Mouse (Mus musculus) cerebellum, adult 2 months (tissue): ENCODE data around the gene Traf7.

Source experiments
- CTCF ChIP-seq: fragments of 200-500 bp; IDR thresholded peaks from 2 replicates; pipeline ENCODE4 v1.5.1; 2011; ENCODE audit warnings: low read depth, mild to moderate bottlenecking, control low read depth, low read length, moderate library complexity, borderline replicate concordance; ENCODE audit not compliant: insufficient read depth
- POLR2A ChIP-seq: fragments of 200-500 bp; IDR thresholded peaks from 2 replicates; pipeline ENCODE4 v1.6.1; 2011; ENCODE audit warnings: low read length, control low read depth, borderline replicate concordance; ENCODE audit not compliant: insufficient read depth

- TF ChIP-seq POLR2A: no peak
- TF ChIP-seq CTCF: no peak
Observed at GRCm38 (mm10) chr17:24534160-24534718, 6.5 kb upstream of the Traf7 start, which contains the start of gene Rab26.
